13 mouse cellular contexts compared by ENCODE assay signal in genomic region chr9:6175731-6176130, GRCm38 (mm10). TPM values are rescaled to one million over a fixed set of nuclear protein-coding genes. Genes with fewer than 3 reads are reported as not detected.
"Had no signal": no experiment of that assay in that cellular context is flagged by ENCODE, and none has a peak within 500 bp of the region (broad histone marks: within the 10 kb centered on the region; RNA-seq: fewer than 3 reads in every experiment).

No protein-coding gene starts in this region.

- DNase-seq: lung, adult 18-20 months; lung, embryonic 14.5 days; lung, postnatal 10 days; lung, postnatal 4 days; midbrain, embryonic 14.5 days; retina, postnatal 1 day; right cerebral cortex, adult 18-20 months; right cerebral cortex, postnatal 25 days; right cerebral cortex, postnatal 4 days; thymus, adult 2 months; thymus, postnatal 25 days; thymus, postnatal 4 days had no signal

RNA-seq across cellular contexts. Expression of gene Pdgfd, which starts 7.3 kb away (rescaled TPM):
- total RNA-seq: megakaryocyte, adult 5-6 weeks had no signal
